Mouse (Mus musculus) regulatory T cell (primary cell): Measurements from ENCODE around the gene Olfr96.

ENCODE experiments used
- in situ Hi-C: fragments of 300-600 bp; cut with MboI, MseI; formaldehyde crosslinking; loops from one replicate; pipeline ENCODE4 v1.15.1; 2025; ENCODE audit warnings: high pct_unique_total_duplicates

The Olfr96 gene

GRCm38 (mm10) chr17:37270702-37271092 lies 50.8 kb downstream of the Olfr96 start:
- in situ Hi-C loops = loop anchor here (5.0 kb wide), 1 partner anchor 318 kb away; the partner anchor contains the start of gene Ppp1r11

DNA sequence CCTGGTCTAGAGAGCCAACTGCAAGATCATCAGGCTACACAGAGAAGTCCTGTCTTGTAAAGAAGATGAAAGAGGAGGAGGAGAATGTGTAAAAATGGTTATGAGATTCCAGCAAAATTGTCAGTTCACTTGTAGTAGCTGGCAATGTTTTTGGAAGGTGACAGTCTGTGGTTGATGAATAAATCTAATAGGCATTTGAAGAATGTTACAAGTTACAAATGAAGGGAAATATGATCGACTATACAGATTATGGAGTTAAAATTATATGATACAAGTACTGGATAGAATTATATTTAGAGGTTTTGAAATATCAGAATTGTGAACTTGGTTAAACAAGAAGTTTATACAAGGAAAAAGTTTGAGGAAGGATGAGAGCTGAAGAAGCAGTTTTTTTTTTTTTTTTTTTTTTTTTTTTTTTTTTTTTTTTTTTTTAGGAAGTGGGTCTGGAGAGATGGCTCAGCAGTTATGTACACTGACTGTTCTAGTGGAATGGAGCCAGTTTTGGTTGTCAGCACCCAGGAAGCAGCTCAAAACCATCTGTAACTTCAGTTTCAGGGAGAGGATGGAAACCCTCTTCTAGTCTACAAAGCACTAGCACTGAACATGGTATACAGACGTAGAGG lies 55.8 kb downstream of the Olfr96 start:
- in situ Hi-C loops = no loop called here
